Mouse (Mus musculus) duodenum, adult 2 months (tissue): ENCODE measurements around the gene Optn. TPM values are rescaled to one million over a fixed set of nuclear protein-coding genes. Genes with fewer than 3 reads are reported as not detected.

Experiments
- polyA plus RNA-seq: library from polyadenylated mRNA; depleted of rRNA; stranded (reverse); fragments of >200 nt; gene quantifications from 2 replicates; pipeline ENCODE4 v1.2.3, GENCODE M21; 2012; ENCODE audit warnings: low replicate concordance; rRNA removed

Optn gene
- polyA plus RNA-seq, result 10.7 and 44.6 TPM in 2 replicates

GRCm38 (mm10) chr2:5063299-5064205, at the start of gene Optn:
TSS of gene Optn (minus strand) at chr2:5064051.

GRCm38 (mm10) chr2:5012491-5013324, 51.1 kb downstream of the Optn start, which contains the start of gene Mcm10:
TSS of gene Mcm10 (minus strand) at chr2:5012791.

GRCm38 (mm10) chr2:4975807-4976206, 88.0 kb downstream of the Optn start, which contains the start of gene Ucma:
TSS of gene Ucma (plus strand) at chr2:4976122.

Other genes with a start within 250 kb of the Optn start
- gene Sephs1, start 182.5 kb downstream of the Optn start, polyA plus RNA-seq, result 6.6 and 7.2 TPM in 2 replicates
- gene Phyh, start 145.0 kb downstream of the Optn start, polyA plus RNA-seq, result 125 and 178 TPM in 2 replicates
- gene Ucma, start 87.9 kb downstream of the Optn start, polyA plus RNA-seq, result not detected in 2 replicates
- gene Mcm10, start 51.3 kb downstream of the Optn start, polyA plus RNA-seq, result 5.3 and 6.0 TPM in 2 replicates
- gene Ccdc3, start 73.7 kb upstream of the Optn start, polyA plus RNA-seq, result 4.6 and 10.7 TPM in 2 replicates